Mouse (Mus musculus) myocyte (in vitro differentiated cells): ENCODE results near the gene Rbm24.

Source experiments
- E2F4 ChIP-seq: IDR thresholded peaks from one replicate; pipeline ENCODE4 v1.6.1; 2011; ENCODE audit warnings: mild to moderate bottlenecking, control low read depth, moderate library complexity; ENCODE audit not compliant: insufficient read depth
- MAX ChIP-seq: IDR thresholded peaks from one replicate; pipeline ENCODE4 v1.6.1; 2011; ENCODE audit warnings: low read depth, mild to moderate bottlenecking, control low read depth
- MYOD1 ChIP-seq, 3 experiments: IDR thresholded peaks; one replicate each; pipeline ENCODE4 v1.6.1; 2011; ENCODE audit warnings: control low read depth in 2 of 3, low read depth in 2 of 3, mild to moderate bottlenecking in 2 of 3, moderate library complexity in 1 of 3; ENCODE audit not compliant: insufficient read length in 2 of 3, control insufficient read depth in 1 of 3
- POLR2A ChIP-seq: IDR thresholded peaks from one replicate; pipeline ENCODE4 v1.6.1; 2011; ENCODE audit warnings: low read depth, mild to moderate bottlenecking, control low read depth, moderate library complexity; ENCODE audit not compliant: insufficient read length
- POLR2AphosphoS2 ChIP-seq: IDR thresholded peaks from one replicate; pipeline ENCODE4 v1.6.1; 2011; ENCODE audit warnings: low read depth, control low read depth; ENCODE audit not compliant: insufficient read length

DNA sequence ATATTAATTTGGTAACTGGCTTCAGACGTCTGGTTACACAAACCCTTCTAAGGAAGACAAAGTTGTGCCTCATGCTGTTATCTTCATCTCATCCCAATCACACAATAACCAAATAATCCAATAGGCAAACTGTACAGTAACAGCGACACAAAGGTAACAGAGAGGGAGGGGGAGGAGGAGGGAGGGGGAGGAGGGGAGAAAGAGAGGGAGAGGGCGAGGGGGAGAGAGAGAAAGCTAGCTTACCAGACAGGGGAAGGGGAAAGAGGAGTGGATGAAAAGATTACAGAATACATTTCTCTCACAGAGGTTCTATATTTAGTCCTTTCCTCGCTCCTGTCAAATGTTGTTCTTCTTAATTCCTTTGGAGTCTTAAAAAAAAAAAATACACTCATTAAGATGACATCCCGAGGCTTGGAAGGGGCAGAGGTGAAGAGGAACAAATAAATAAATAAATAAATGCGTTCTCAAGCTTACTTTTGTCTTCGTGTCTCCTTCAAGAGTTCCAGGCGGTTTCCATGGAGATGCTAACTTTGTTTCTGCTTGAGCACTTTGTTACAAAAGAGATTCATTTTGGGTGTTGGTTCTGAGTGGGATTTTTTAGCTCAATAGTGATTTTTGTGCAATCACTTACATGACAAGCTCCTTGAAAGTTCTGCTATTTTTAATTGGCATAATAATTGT lies 15.8 kb downstream of the Rbm24 start:
- TF ChIP-seq POLR2A (no peak), MYOD1 (IDR thresholded peaks at IDR 0.05; ENCODE audit: control insufficient read depth in 1 of 3, insufficient read length in 2 of 3, low read depth in 2 of 3) (no peak), POLR2AphosphoS2 (no peak), MAX (no peak), E2F4 (no peak)
